Mouse (Mus musculus): Measurements from ENCODE around the gene Polq.
"Not testable (repeated sequence)": the region's sequence is repeated elsewhere in the genome, so short reads cannot be mapped to it uniquely, and the experiment has no call there.

The Polq gene

GRCm38 (mm10) chr16:37089648-37090047 is 78.1 kb downstream of the Polq start:
- in situ Hi-C loops (cut with MboI; ENCODE audit: unreplicated experiment in 2 of 2) = loop anchor here (10.0 to 25.0 kb wide), 3 partner anchors 455 to 1423 kb away; partner anchors contain the start of genes Timmdc1 (in 2 of the 2) and Ndufb4 (in 1 of the 2)

GRCm38 (mm10) chr16:37094169-37094833 is 82.7 kb downstream of the Polq start:
- in situ Hi-C loops (cut with MboI; ENCODE audit: unreplicated experiment in 2 of 2) = loop anchor here (10.0 to 25.0 kb wide), 2 partner anchors 560 to 1418 kb away; partner anchors contain the start of genes Timmdc1 (in 2 of the 2) and Ndufb4 (in 1 of the 2)

- in situ Hi-C loops (cut with MboI; ENCODE audit: unreplicated experiment in 2 of 2) = loop anchor here (5.0 kb wide), 3 partner anchors 569 to 839 kb away; no protein-coding TSS in a partner anchor
Observed at GRCm38 (mm10) chr16:37108763-37109162, 97.2 kb downstream of the Polq start.

GRCm38 (mm10) chr16:37109285-37109684 is 97.7 kb downstream of the Polq start:
- in situ Hi-C loops (cut with MboI; ENCODE audit: unreplicated experiment in 2 of 2) = loop anchor here (5.0 kb wide), 3 partner anchors 568 to 838 kb away; no protein-coding TSS in a partner anchor

GRCm38 (mm10) chr16:37125190-37125589 is 113.6 kb downstream of the Polq start:
- in situ Hi-C loops (cut with MboI; ENCODE audit: unreplicated experiment in 2 of 2) = not testable (repeated sequence)

Data from v-Abl transformed pro-B cells (cell line).